Mouse (Mus musculus): ENCODE results near the gene Ndufb7. TPM values are rescaled to one million over a fixed set of nuclear protein-coding genes. Genes with fewer than 3 reads are reported as not detected.

The Ndufb7 gene
- polyA plus RNA-seq, 1 experiment from 2014 or later: 316 TPM

DNA sequence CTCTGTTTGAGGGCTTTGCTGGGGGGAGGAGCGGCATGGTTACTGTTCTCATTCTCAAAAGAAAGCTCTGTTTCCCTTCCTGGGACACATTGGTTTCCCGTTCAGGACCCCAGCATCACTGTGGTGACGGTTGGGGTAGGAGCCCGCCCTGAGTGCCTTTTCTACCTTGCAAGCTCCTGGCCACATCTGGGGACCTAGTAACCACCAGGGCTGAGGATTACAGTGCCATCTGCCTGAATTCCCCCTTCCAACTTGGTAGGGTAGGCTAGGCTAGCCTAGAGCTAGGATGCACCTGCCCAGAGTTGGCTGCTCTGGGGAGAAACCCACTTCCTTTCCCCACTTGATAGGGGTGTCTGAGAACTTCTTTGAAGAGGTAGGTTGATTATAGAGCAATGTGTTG lies 45.5 kb downstream of the Ndufb7 start:
- Histone ChIP-seq H3K27ac (no peak overlapping the region), H3K4me3 (no peak overlapping the region), H3K4me1 (peaks cover 15% of the 10 kb centered on the region), H3K27me3 (no peaks in the 10 kb centered on the region), H3K4me2 (no peak overlapping the region), H3K36me3 (peaks cover 44% of the 10 kb centered on the region), H3K9ac (no peak overlapping the region), H3K9me3 (no peaks in the 10 kb centered on the region)
- WGBS: 94% methylated on average over 4 of the region's 4 CpGs
- ATAC-seq (ENCODE audit: borderline replicate concordance, extremely low read depth, low FRiP score, low TSS enrichment): no peak

DNA sequence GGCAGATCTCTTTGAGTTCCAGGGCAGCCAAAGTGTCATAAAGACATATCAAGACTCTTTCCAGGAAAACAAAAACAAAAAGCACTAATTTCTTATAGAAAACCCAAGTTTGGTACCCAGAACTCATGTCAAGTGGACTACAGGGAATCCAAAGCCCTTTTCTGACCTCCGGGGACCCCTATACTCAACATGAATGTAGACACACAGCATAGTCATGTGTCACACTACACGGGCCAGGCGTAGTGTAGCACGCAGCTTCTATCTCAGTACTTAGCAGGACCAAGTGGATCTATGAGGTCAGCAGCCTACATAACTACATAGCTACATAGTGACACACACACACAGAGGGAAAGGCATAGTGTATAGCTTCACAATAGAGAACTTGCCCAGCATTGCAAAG lies 47.2 kb downstream of the Ndufb7 start:
- 88% methylated on average over 4 of the region's 4 CpGs for WGBS
- Histone ChIP-seq H3K4me1 (peaks cover 10% of the 10 kb centered on the region), H3K9ac (no peak overlapping the region), H3K9me3 (no peaks in the 10 kb centered on the region), H3K4me3 (no peak overlapping the region), H3K27ac (no peak overlapping the region), H3K27me3 (no peaks in the 10 kb centered on the region), H3K36me3 (peaks cover 44% of the 10 kb centered on the region), H3K4me2 (no peak overlapping the region)
- ATAC-seq (ENCODE audit: borderline replicate concordance, extremely low read depth, low FRiP score, low TSS enrichment): no peak

GRCm38 (mm10) chr8:83616625-83617024 lies 50.2 kb downstream of the Ndufb7 start:
- Histone ChIP-seq H3K4me2 (no peak overlapping the region), H3K27me3 (no peaks in the 10 kb centered on the region), H3K9ac (no peak overlapping the region), H3K9me3 (no peaks in the 10 kb centered on the region), H3K4me3 (no peak overlapping the region), H3K4me1 (no peaks in the 10 kb centered on the region), H3K27ac (no peak overlapping the region), H3K36me3 (peaks cover 25% of the 10 kb centered on the region)
- ATAC-seq (ENCODE audit: borderline replicate concordance, extremely low read depth, low FRiP score, low TSS enrichment): no peak

- H3K4me2 ChIP-seq: no peak overlapping the region
Observed at GRCm38 (mm10) chr8:83617111-83617510, 50.6 kb downstream of the Ndufb7 start.

GRCm38 (mm10) chr8:83618566-83618965 lies 52.1 kb downstream of the Ndufb7 start:
- ATAC-seq (ENCODE audit: borderline replicate concordance, extremely low read depth, low FRiP score, low TSS enrichment): no peak
- H3K4me1 ChIP-seq: peaks cover 6% of the 10 kb centered on the region; the same call in 1 of the 2 replicates
- H3K4me2 ChIP-seq: no peak overlapping the region
- H3K4me3 ChIP-seq: no peak overlapping the region
- H3K9me3 ChIP-seq: no peaks in the 10 kb centered on the region
- H3K27ac ChIP-seq: no peak overlapping the region
- H3K27me3 ChIP-seq: no peaks in the 10 kb centered on the region
- WGBS: 94% methylated on average over 2 of the region's 2 CpGs
- no peak overlapping the region for H3K9ac ChIP-seq
- peaks cover 7% of the 10 kb centered on the region; the same call in 1 of the 2 replicates for H3K36me3 ChIP-seq

More at GRCm38 (mm10) chr8:83617111-83617510, 50.6 kb downstream of the Ndufb7 start:
- Histone ChIP-seq H3K36me3 (peaks cover 20% of the 10 kb centered on the region), H3K27me3 (no peaks in the 10 kb centered on the region), H3K27ac (no peak overlapping the region), H3K4me1 (0 out of 2 replicates have a peak, but pooled peaks cover 2% of the 10 kb centered on the region), H3K9me3 (no peaks in the 10 kb centered on the region), H3K9ac (no peak overlapping the region), H3K4me3 (no peak overlapping the region)
- no peak for ATAC-seq (ENCODE audit: borderline replicate concordance, extremely low read depth, low FRiP score, low TSS enrichment)
- 69% methylated on average over 2 of the region's 2 CpGs for WGBS

GRCm38 (mm10) chr8:83619568-83620285 lies 53.3 kb downstream of the Ndufb7 start:
- Histone ChIP-seq H3K9me3 (no peaks in the 10 kb centered on the region), H3K4me3 (no peak overlapping the region), H3K9ac (no peak overlapping the region), H3K4me2 (no peak overlapping the region), H3K27me3 (no peaks in the 10 kb centered on the region), H3K4me1 (peaks cover 6% of the 10 kb centered on the region; the same call in 1 of the 2 replicates), H3K36me3 (no peaks in the 10 kb centered on the region), H3K27ac (peak overlapping the region; percentile 30; the same call in 1 of the 2 replicates)
- ATAC-seq (ENCODE audit: borderline replicate concordance, extremely low read depth, low FRiP score, low TSS enrichment): peak; percentile 47; the same call in 1 of the 2 replicates
- 77% methylated on average over 9 of the region's 9 CpGs for WGBS

Other genes with a start within 250 kb of the Ndufb7 start
- gene Elmod2, start 234.2 kb upstream of the Ndufb7 start, polyA plus RNA-seq (2015; fragmentation: Nextera tagmentation; extraction: Ambion mirVana): 14.5 and 15.3 TPM in 2 replicates
- not detected in 2 replicates for gene Mgat4d, start 218.2 kb upstream of the Ndufb7 start, polyA plus RNA-seq (2015; fragmentation: Nextera tagmentation; extraction: Ambion mirVana)
- 0.19 and 0.20 TPM in 2 replicates for gene Clgn, start 176.8 kb upstream of the Ndufb7 start, polyA plus RNA-seq (2015; fragmentation: Nextera tagmentation; extraction: Ambion mirVana)
- 110 and 121 TPM in 2 replicates for gene Scoc, start 108.3 kb upstream of the Ndufb7 start, polyA plus RNA-seq (2015; fragmentation: Nextera tagmentation; extraction: Ambion mirVana)
- not detected in 2 replicates for gene Olfr370, start 30.9 kb upstream of the Ndufb7 start, polyA plus RNA-seq (2015; fragmentation: Nextera tagmentation; extraction: Ambion mirVana)
- gene Tecr, start 41.3 kb downstream of the Ndufb7 start, polyA plus RNA-seq (2015; fragmentation: Nextera tagmentation; extraction: Ambion mirVana): 533 and 536 TPM in 2 replicates
- gene Dnajb1, start 41.5 kb downstream of the Ndufb7 start, polyA plus RNA-seq (2015; fragmentation: Nextera tagmentation; extraction: Ambion mirVana): 63.8 and 67.4 TPM in 2 replicates
- gene Gipc1, start 86.0 kb downstream of the Ndufb7 start, polyA plus RNA-seq (2015; fragmentation: Nextera tagmentation; extraction: Ambion mirVana): 197 and 199 TPM in 2 replicates
- 1.2 and 1.4 TPM in 2 replicates for gene Ptger1, start 100.0 kb downstream of the Ndufb7 start, polyA plus RNA-seq (2015; fragmentation: Nextera tagmentation; extraction: Ambion mirVana)
- gene Pkn1, start 132.5 kb downstream of the Ndufb7 start, polyA plus RNA-seq (2015; fragmentation: Nextera tagmentation; extraction: Ambion mirVana): 35.4 and 38.0 TPM in 2 replicates
- gene Ddx39, start 148.5 kb downstream of the Ndufb7 start, polyA plus RNA-seq (2015; fragmentation: Nextera tagmentation; extraction: Ambion mirVana): 186 and 187 TPM in 2 replicates
- 56.7 and 64.0 TPM in 2 replicates for gene Adgre5, start 174.7 kb downstream of the Ndufb7 start, polyA plus RNA-seq (2015; fragmentation: Nextera tagmentation; extraction: Ambion mirVana)

Measured in lung, embryonic 15.5 days (tissue).